Mouse (Mus musculus): ENCODE results near the gene Cyp2b19. TPM values are rescaled to one million over a fixed set of nuclear protein-coding genes. Genes with fewer than 3 reads are reported as not detected.

The Cyp2b19 gene
- total RNA-seq (2021): not detected
- long read RNA-seq, experiment 1: 0 reads
- long read RNA-seq, experiment 2: 0 reads

GRCm38 (mm10) chr7:26756842-26757241, at the start of gene Cyp2b19:
Gene Cyp2b19, plus strand, starts transcription at chr7:26757142.
- H3K4me3 ChIP-seq: no peak within 1 kb of the TSS
- no peak for TF ChIP-seq CTCF (conservative IDR thresholded peaks at IDR 0.05)

GRCm38 (mm10) chr7:26711061-26711460, 45.9 kb upstream of the Cyp2b19 start:
- no peak for TF ChIP-seq CTCF (conservative IDR thresholded peaks at IDR 0.05)
- Histone ChIP-seq H3K4me3 (no peak overlapping the region), H3K27ac (no peak overlapping the region)
- no peak for DNase-seq (ENCODE audit: low spot score in 2 of 2)

More at GRCm38 (mm10) chr7:26756842-26757241, at the start of gene Cyp2b19:
- no peak within 1 kb of the TSS for H3K27ac ChIP-seq
- DNase-seq (ENCODE audit: low spot score in 2 of 2): no peak

GRCm38 (mm10) chr7:26738940-26739339, 18.0 kb upstream of the Cyp2b19 start:
- Histone ChIP-seq H3K4me3 (no peak overlapping the region), H3K27ac (no peak overlapping the region)
- 0 out of 2 replicates have a peak, but pooled peaks have one; percentile 14 for TF ChIP-seq CTCF (conservative IDR thresholded peaks at IDR 0.05)
- no peak for DNase-seq (ENCODE audit: low spot score in 2 of 2)

- no peak for DNase-seq (ENCODE audit: low spot score in 2 of 2)
- H3K4me3 ChIP-seq: no peak overlapping the region
- H3K27ac ChIP-seq: no peak overlapping the region
- no peak for TF ChIP-seq CTCF (conservative IDR thresholded peaks at IDR 0.05)
Measured at GRCm38 (mm10) chr7:26743948-26744347, 13.0 kb upstream of the Cyp2b19 start.

- Histone ChIP-seq H3K4me3 (no peak overlapping the region), H3K27ac (no peak overlapping the region)
- TF ChIP-seq CTCF (conservative IDR thresholded peaks at IDR 0.05): no peak
- DNase-seq (ENCODE audit: low spot score in 2 of 2): no peak
Measured at GRCm38 (mm10) chr7:26745486-26745885, 11.5 kb upstream of the Cyp2b19 start.

- no peak overlapping the region for H3K27ac ChIP-seq
Measured at GRCm38 (mm10) chr7:26767084-26767483, 10.1 kb downstream of the Cyp2b19 start.

GRCm38 (mm10) chr7:26769881-26770470, 13.0 kb downstream of the Cyp2b19 start:
- H3K4me3 ChIP-seq: no peak overlapping the region
- H3K27ac ChIP-seq: no peak overlapping the region
- no peak for DNase-seq (ENCODE audit: low spot score in 2 of 2)
- TF ChIP-seq CTCF (conservative IDR thresholded peaks at IDR 0.05): no peak

More at GRCm38 (mm10) chr7:26767084-26767483, 10.1 kb downstream of the Cyp2b19 start:
- H3K4me3 ChIP-seq: no peak overlapping the region
- DNase-seq (ENCODE audit: low spot score in 2 of 2): no peak
- peak; percentile 56 for TF ChIP-seq CTCF (conservative IDR thresholded peaks at IDR 0.05)

GRCm38 (mm10) chr7:26772866-26773586, 16.1 kb downstream of the Cyp2b19 start:
- no peak for DNase-seq (ENCODE audit: low spot score in 2 of 2)
- no peak for TF ChIP-seq CTCF (conservative IDR thresholded peaks at IDR 0.05)
- H3K27ac ChIP-seq: no peak overlapping the region
- H3K4me3 ChIP-seq: no peak overlapping the region

- no peak overlapping the region for H3K27ac ChIP-seq
- peak; percentile 43 for TF ChIP-seq CTCF (conservative IDR thresholded peaks at IDR 0.05)
- H3K4me3 ChIP-seq: no peak overlapping the region
- DNase-seq (ENCODE audit: low spot score in 2 of 2): no peak
Measured at GRCm38 (mm10) chr7:26775866-26776265, 18.9 kb downstream of the Cyp2b19 start.

- DNase-seq (ENCODE audit: low spot score in 2 of 2): no peak
- TF ChIP-seq CTCF (conservative IDR thresholded peaks at IDR 0.05): peak; percentile 42; the same call in 1 of the 2 replicates
Measured at GRCm38 (mm10) chr7:26777806-26778205, 20.9 kb downstream of the Cyp2b19 start.

GRCm38 (mm10) chr7:26778474-26778873, 21.5 kb downstream of the Cyp2b19 start:
- no peak overlapping the region for H3K4me3 ChIP-seq
- peak; percentile 81 for TF ChIP-seq CTCF (conservative IDR thresholded peaks at IDR 0.05)

More at GRCm38 (mm10) chr7:26777806-26778205, 20.9 kb downstream of the Cyp2b19 start:
- H3K27ac ChIP-seq: no peak overlapping the region
- H3K4me3 ChIP-seq: no peak overlapping the region

GRCm38 (mm10) chr7:26779799-26780416, 23.0 kb downstream of the Cyp2b19 start:
- no peak for TF ChIP-seq CTCF (conservative IDR thresholded peaks at IDR 0.05)
- no peak overlapping the region for H3K27ac ChIP-seq
- DNase-seq (ENCODE audit: low spot score in 2 of 2): no peak
- H3K4me3 ChIP-seq: no peak overlapping the region

More at GRCm38 (mm10) chr7:26778474-26778873, 21.5 kb downstream of the Cyp2b19 start:
- H3K27ac ChIP-seq: no peak overlapping the region
- peak; percentile 19 to 64 for DNase-seq (ENCODE audit: low spot score in 2 of 2)

GRCm38 (mm10) chr7:26780510-26780909, 23.6 kb downstream of the Cyp2b19 start:
- Histone ChIP-seq H3K4me3 (0 out of 2 replicates have a peak overlapping the region, but pooled peaks have one; percentile 15), H3K27ac (no peak overlapping the region)
- TF ChIP-seq CTCF (conservative IDR thresholded peaks at IDR 0.05): no peak
- DNase-seq (ENCODE audit: low spot score in 2 of 2): peak; percentile 16 to 21
